Mouse (Mus musculus): ENCODE measurements around the gene Man2c1. TPM values are rescaled to one million over a fixed set of nuclear protein-coding genes. Genes with fewer than 3 reads are reported as not detected.

Man2c1 gene
- polyA plus RNA-seq, 1 experiment: 86.1 TPM

GRCm38 (mm10) chr9:57141417-57142353, 11.2 kb downstream of the Man2c1 start:
- TF ChIP-seq POLR2A (IDR thresholded peaks at IDR 0.05; ENCODE audit: low read depth, low read length): no peak
- no peak for TF ChIP-seq CTCF (IDR thresholded peaks at IDR 0.05; ENCODE audit: borderline replicate concordance, insufficient read depth, low read length)
- no peak overlapping the region for H3K27ac ChIP-seq (ENCODE audit: insufficient read depth, low read length)
- H3K4me3 ChIP-seq (ENCODE audit: insufficient read depth, low read length): no peak overlapping the region
- H3K4me1 ChIP-seq (ENCODE audit: control insufficient read depth, insufficient read depth, low read length): no peaks in the 10 kb centered on the region

- Histone ChIP-seq H3K4me3 (ENCODE audit: insufficient read depth, low read length) (no peak overlapping the region), H3K27ac (ENCODE audit: insufficient read depth, low read length) (no peak overlapping the region), H3K4me1 (ENCODE audit: control insufficient read depth, insufficient read depth, low read length) (no peaks in the 10 kb centered on the region)
- TF ChIP-seq CTCF (IDR thresholded peaks at IDR 0.05; ENCODE audit: borderline replicate concordance, insufficient read depth, low read length): no peak
- no peak for TF ChIP-seq POLR2A (IDR thresholded peaks at IDR 0.05; ENCODE audit: low read depth, low read length)
These were observed 12.7 kb downstream of the Man2c1 start for GRCm38 (mm10) chr9:57143212-57143611.

- H3K27ac ChIP-seq (ENCODE audit: insufficient read depth, low read length): no peak overlapping the region
- H3K4me3 ChIP-seq (ENCODE audit: insufficient read depth, low read length): no peak overlapping the region
- H3K4me1 ChIP-seq (ENCODE audit: control insufficient read depth, insufficient read depth, low read length): no peaks in the 10 kb centered on the region
- TF ChIP-seq CTCF (IDR thresholded peaks at IDR 0.05; ENCODE audit: borderline replicate concordance, insufficient read depth, low read length): no peak
- TF ChIP-seq POLR2A (IDR thresholded peaks at IDR 0.05; ENCODE audit: low read depth, low read length): no peak
These were observed 14.3 kb downstream of the Man2c1 start for GRCm38 (mm10) chr9:57144830-57145229.

GRCm38 (mm10) chr9:57146451-57147066, 16.1 kb downstream of the Man2c1 start:
- Histone ChIP-seq H3K27ac (ENCODE audit: insufficient read depth, low read length) (no peak overlapping the region), H3K4me1 (ENCODE audit: control insufficient read depth, insufficient read depth, low read length) (no peaks in the 10 kb centered on the region), H3K4me3 (ENCODE audit: insufficient read depth, low read length) (no peak overlapping the region)
- TF ChIP-seq POLR2A (IDR thresholded peaks at IDR 0.05; ENCODE audit: low read depth, low read length): no peak
- TF ChIP-seq CTCF (IDR thresholded peaks at IDR 0.05; ENCODE audit: borderline replicate concordance, insufficient read depth, low read length): no peak

GRCm38 (mm10) chr9:57147205-57148143, 17.0 kb downstream of the Man2c1 start:
- H3K4me1 ChIP-seq (ENCODE audit: control insufficient read depth, insufficient read depth, low read length): no peaks in the 10 kb centered on the region
- peak overlapping the region; percentile 44 for H3K4me3 ChIP-seq (ENCODE audit: insufficient read depth, low read length)
- H3K27ac ChIP-seq (ENCODE audit: insufficient read depth, low read length): peak overlapping the region; percentile 8; the same call in 1 of the 2 replicates
- no peak for TF ChIP-seq CTCF (IDR thresholded peaks at IDR 0.05; ENCODE audit: borderline replicate concordance, insufficient read depth, low read length)
- peak; percentile 47; the same call in 1 of the 2 replicates for TF ChIP-seq POLR2A (IDR thresholded peaks at IDR 0.05; ENCODE audit: low read depth, low read length)

GRCm38 (mm10) chr9:57148144-57148878, 17.8 kb downstream of the Man2c1 start, which contains the start of gene Neil1:
TSS of gene Neil1 (minus strand) at chr9:57148305.
- Histone ChIP-seq H3K4me3 (ENCODE audit: insufficient read depth, low read length) (peak within 1 kb of the TSS; percentile 44), H3K27ac (ENCODE audit: insufficient read depth, low read length) (peak within 1 kb of the TSS; percentile 8; the same call in 1 of the 2 replicates), H3K4me1 (ENCODE audit: control insufficient read depth, insufficient read depth, low read length) (no peaks in the 10 kb centered on the region)
- no peak for TF ChIP-seq CTCF (IDR thresholded peaks at IDR 0.05; ENCODE audit: borderline replicate concordance, insufficient read depth, low read length)
- peak; percentile 77 for TF ChIP-seq POLR2A (IDR thresholded peaks at IDR 0.05; ENCODE audit: low read depth, low read length)

- no peak overlapping the region for H3K4me3 ChIP-seq (ENCODE audit: insufficient read depth, low read length)
- no peak overlapping the region for H3K27ac ChIP-seq (ENCODE audit: insufficient read depth, low read length)
These were observed 18.5 kb downstream of the Man2c1 start for GRCm38 (mm10) chr9:57149021-57149420.

GRCm38 (mm10) chr9:57150192-57150591, 19.7 kb downstream of the Man2c1 start:
- Histone ChIP-seq H3K27ac (ENCODE audit: insufficient read depth, low read length) (no peak overlapping the region), H3K4me1 (ENCODE audit: control insufficient read depth, insufficient read depth, low read length) (no peaks in the 10 kb centered on the region), H3K4me3 (ENCODE audit: insufficient read depth, low read length) (no peak overlapping the region)
- TF ChIP-seq CTCF (IDR thresholded peaks at IDR 0.05; ENCODE audit: borderline replicate concordance, insufficient read depth, low read length) (no peak), POLR2A (IDR thresholded peaks at IDR 0.05; ENCODE audit: low read depth, low read length) (no peak)

More at GRCm38 (mm10) chr9:57149021-57149420, 18.5 kb downstream of the Man2c1 start:
- TF ChIP-seq POLR2A (IDR thresholded peaks at IDR 0.05; ENCODE audit: low read depth, low read length) (no peak), CTCF (IDR thresholded peaks at IDR 0.05; ENCODE audit: borderline replicate concordance, insufficient read depth, low read length) (no peak)
- no peaks in the 10 kb centered on the region for H3K4me1 ChIP-seq (ENCODE audit: control insufficient read depth, insufficient read depth, low read length)
